Mouse (Mus musculus) hematopoietic stem cell, adult 5-6 weeks (primary cell): ENCODE measurements around the gene Nans. TPM values are rescaled to one million over a fixed set of nuclear protein-coding genes. Genes with fewer than 3 reads are reported as not detected.

Experiments used
- ATAC-seq, 2 experiments: fragments of 125-278 bp in 1 of 2; replicated peaks in 1 of 2; 2 replicates each; pipeline ENCODE4 v1.8.0; 2016 to 2017; ENCODE audit warnings: inconsistent platforms in 2 of 2, mild to moderate bottlenecking in 2 of 2, moderate number of reproducible peaks in 2 of 2, low read depth in 1 of 2, moderate TSS enrichment in 1 of 2; ENCODE audit not compliant: low FRiP score in 2 of 2, poor library complexity in 2 of 2, severe bottlenecking in 2 of 2, insufficient read depth in 1 of 2, low TSS enrichment in 1 of 2
- total RNA-seq: library from RNA; stranded (forward); fragments of 172-1452, 232-1000 nt; gene quantifications from 2 replicates; pipeline ENCODE4 v1.2.3, GENCODE M21; 2017

Gene Nans
- total RNA-seq, 1 experiment from 2014 or later = 48.7 TPM

DNA sequence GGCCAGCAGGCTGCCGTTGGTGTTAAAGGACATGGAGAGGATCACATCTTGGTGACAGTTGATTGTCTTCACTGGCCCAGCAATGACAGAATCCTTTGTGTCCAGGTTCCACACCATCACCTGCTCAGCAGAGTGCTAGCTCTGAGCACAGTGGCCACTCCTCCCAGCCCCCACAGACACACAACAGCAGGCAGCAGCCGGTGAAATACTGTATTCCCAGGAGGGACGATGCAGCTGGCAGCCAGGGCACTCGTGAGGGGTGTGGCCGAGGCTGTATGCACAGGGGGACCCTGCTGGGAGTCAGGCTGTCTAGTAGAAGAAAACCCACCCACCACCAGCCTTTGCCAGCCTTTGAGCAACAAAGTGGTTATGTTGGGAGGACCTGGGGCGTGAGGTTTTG lies 57.7 kb downstream of the Nans start:
- no peak for ATAC-seq

- no peak for ATAC-seq
These were observed 60.9 kb downstream of the Nans start for GRCm38 (mm10) chr4:46549979-46550378.

GRCm38 (mm10) chr4:46550406-46550805 lies 61.4 kb downstream of the Nans start:
- no peak for ATAC-seq

Other genes starting within 250 kb of the Nans start
- gene Foxe1, start 145.6 kb upstream of the Nans start, total RNA-seq = not detected in 2 replicates
- 10.6 and 12.9 TPM in 2 replicates for gene Trmo, start 99.8 kb upstream of the Nans start, total RNA-seq
- gene Hemgn, start 75.7 kb upstream of the Nans start, total RNA-seq = 35.5 and 57.0 TPM in 2 replicates
- 103 and 209 TPM in 2 replicates for gene Anp32b, start 38.3 kb upstream of the Nans start, total RNA-seq
- 17.7 and 43.5 TPM in 2 replicates for gene Trim14, start 46.9 kb downstream of the Nans start, total RNA-seq
- gene Coro2a, start 113.0 kb downstream of the Nans start, total RNA-seq = 57.8 and 70.1 TPM in 2 replicates
- gene Tbc1d2, start 161.0 kb downstream of the Nans start, total RNA-seq = 1.8 and 4.7 TPM in 2 replicates